In the genomic region with DNA sequence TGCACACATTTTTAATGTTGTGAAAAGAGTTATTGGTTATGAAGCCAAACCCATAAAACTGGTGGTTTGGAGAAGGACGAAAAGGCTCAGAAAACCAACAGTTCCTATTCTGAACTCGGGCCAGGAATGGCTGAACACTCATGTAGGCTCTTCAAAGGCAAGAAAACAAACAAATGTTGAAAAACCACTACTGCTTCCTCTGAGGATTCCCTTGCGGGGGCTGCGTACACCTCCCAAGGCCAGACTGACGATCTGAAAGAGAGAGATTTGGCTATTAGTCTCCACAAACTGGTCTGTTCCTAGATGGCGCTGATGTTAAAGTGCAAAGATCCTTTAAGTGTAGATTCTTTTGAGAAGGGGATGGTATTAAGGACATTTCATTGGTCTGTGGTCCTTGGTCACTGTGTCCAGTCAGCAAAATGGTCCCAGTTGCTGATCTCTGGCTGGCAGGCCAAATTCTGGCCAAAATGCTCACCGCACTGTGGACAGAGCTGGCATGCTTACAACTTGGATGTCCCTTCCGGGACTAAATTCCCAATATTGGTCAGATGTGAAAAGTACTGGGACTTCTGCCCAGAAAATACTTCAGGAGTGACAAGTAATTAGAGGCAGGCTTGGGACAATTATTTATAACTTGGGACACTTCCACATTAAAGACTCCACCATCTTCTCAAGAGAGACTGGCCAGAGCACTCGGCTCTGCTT, we compare ENCODE assay signal across 9 mouse cellular contexts. TPM values are rescaled to one million over a fixed set of nuclear protein-coding genes. Genes with fewer than 3 reads are reported as not detected.
A peak's percentile ranks its signal among the peaks of the same experiment; 100 is the strongest.
DNase-seq lines count a peak whose midpoint lies in the region; ATAC-seq and TF ChIP-seq lines count a peak whose summit lies in the region.
"Had no signal": no experiment of that assay in that cellular context is flagged by ENCODE, and none has a peak within 500 bp of the region (broad histone marks: within the 10 kb centered on the region; RNA-seq: fewer than 3 reads in every experiment).

No protein-coding gene starts in this region.

- ATAC-seq in lung, embryonic 16.5 days (ENCODE audit: low read depth) = peak; percentile 84
- ATAC-seq in megakaryocyte-erythroid progenitor cell, adult 5-6 weeks (replicated peaks; ENCODE audit: low FRiP score, low TSS enrichment, poor library complexity, severe bottlenecking) = no peak
- no peak for ATAC-seq in megakaryocyte, adult 5-6 weeks (ENCODE audit: poor library complexity, severe bottlenecking)

- no peaks in the 10 kb centered on the region for H3K27me3 ChIP-seq in heart, adult 2 months (ENCODE audit: control insufficient read depth, insufficient read depth, low read length)
- no peaks in the 10 kb centered on the region for H3K27me3 ChIP-seq in heart, embryonic 10.5 days (ENCODE audit: insufficient read depth, poor library complexity, severe bottlenecking)
- H3K27me3 ChIP-seq in lung, embryonic 16.5 days (ENCODE audit: control insufficient read depth, insufficient read depth, low read depth, low read length) = no peaks in the 10 kb centered on the region

- TF ChIP-seq POLR2A in heart, adult 2 months (IDR thresholded peaks at IDR 0.05; ENCODE audit: insufficient read depth, low read depth, low read length) = no peak

- TF ChIP-seq EP300 in heart, adult 2 months (IDR thresholded peaks at IDR 0.05; ENCODE audit: insufficient read depth, low read depth, low read length) = no peak

- peak overlapping the region; percentile 43 for H3K27ac ChIP-seq in heart, adult 2 months
- no peak overlapping the region for H3K27ac ChIP-seq in heart, embryonic 10.5 days
- H3K27ac ChIP-seq in lung, embryonic 16.5 days (ENCODE audit: low read length) = peak overlapping the region; percentile 82

- H3K4me3 ChIP-seq in heart, adult 2 months = no peak overlapping the region
- no peak overlapping the region for H3K4me3 ChIP-seq in heart, embryonic 10.5 days
- H3K4me3 ChIP-seq in lung, embryonic 16.5 days (ENCODE audit: low read length) = no peak overlapping the region

- H3K9me3 ChIP-seq in heart, embryonic 10.5 days = no peaks in the 10 kb centered on the region
- no peaks in the 10 kb centered on the region for H3K9me3 ChIP-seq in lung, embryonic 16.5 days (ENCODE audit: control insufficient read depth, low read length)

- no peak for TF ChIP-seq CTCF in heart, adult 2 months (IDR thresholded peaks at IDR 0.05)

- intact Hi-C loops in heart, adult 2 months (cut with DNase I) = no loop called here
- intact Hi-C loops in heart, postnatal 25 days (cut with DNase I) = no loop called here

- H3K4me1 ChIP-seq in heart, adult 2 months (ENCODE audit: control insufficient read depth, insufficient read depth, low read length) = peaks cover 5% of the 10 kb centered on the region
- no peaks in the 10 kb centered on the region for H3K4me1 ChIP-seq in heart, embryonic 10.5 days
- H3K4me1 ChIP-seq in lung, embryonic 16.5 days (replicated peaks; ENCODE audit: control insufficient read depth, insufficient read depth, low read length) = peaks cover 5% of the 10 kb centered on the region

- 44% methylated on average over 9 of the region's 9 CpGs for WGBS in heart, adult 2 months
- WGBS in heart, embryonic 10.5 days = 83% methylated on average over 9 of the region's 9 CpGs
- WGBS in lung, embryonic 16.5 days = 37% methylated on average over 9 of the region's 9 CpGs

- no peaks in the 10 kb centered on the region for H3K79me2 ChIP-seq in heart, adult 2 months (replicated peaks; ENCODE audit: control insufficient read depth, insufficient read depth, low read length)

- H3K9ac ChIP-seq in heart, adult 2 months (ENCODE audit: low read depth, low read length) = no peak overlapping the region
- H3K9ac ChIP-seq in lung, embryonic 16.5 days (ENCODE audit: low read length) = no peak overlapping the region

- H3K36me3 ChIP-seq in heart, adult 2 months (ENCODE audit: control insufficient read depth, insufficient read depth, low read length) = no peaks in the 10 kb centered on the region
- H3K36me3 ChIP-seq in heart, embryonic 10.5 days = no peaks in the 10 kb centered on the region
- H3K36me3 ChIP-seq in lung, embryonic 16.5 days (ENCODE audit: control insufficient read depth, insufficient read depth, low read length) = no peaks in the 10 kb centered on the region

- peak; percentile 37 to 58 for DNase-seq in heart, adult 2 months
- no peak for DNase-seq in heart, embryonic 10.5 days (ENCODE audit: low spot score)
- peak; percentile 25 to 52 for DNase-seq in adrenal gland, postnatal 36 days
- peak; percentile 14 for DNase-seq in heart, postnatal 25 days (ENCODE audit: low spot score)
- DNase-seq in urinary bladder, adult 18-20 months (ENCODE audit: low spot score in 2 of 2) = no peak
- DNase-seq: thymus, postnatal 36 days had no signal

- peak overlapping the region; percentile 6; the same call in 1 of the 2 replicates for H3K4me2 ChIP-seq in lung, embryonic 16.5 days (ENCODE audit: low read depth, low read length)

RNA-seq across cellular contexts. Expression of a gene that starts 37.4 kb away (rescaled TPM):
- not detected for total RNA-seq in heart, adult 2 months (2021)
- not detected in 2 replicates for polyA plus RNA-seq in heart, adult 2 months (2012; rRNA removed)
- 0.06 TPM in 1 of 2 replicates, not detected in the other for polyA plus RNA-seq in heart, embryonic 10.5 days (2016; fragmentation: Nextera tagmentation; extraction: Ambion mirVana)
- not detected for total RNA-seq in adrenal gland, postnatal 36 days (2021)
- not detected for total RNA-seq in heart, postnatal 25 days (2021)
- 0.55 and 4.7 TPM in 2 replicates for polyA plus RNA-seq in lung, embryonic 16.5 days (2015; fragmentation: Nextera tagmentation; extraction: Ambion mirVana)
- total RNA-seq in megakaryocyte-erythroid progenitor cell, adult 5-6 weeks (2014; fragmentation: Nextera tagmentation) = not detected in 2 replicates
- total RNA-seq in megakaryocyte-erythroid progenitor cell, adult 5-6 weeks (2017) = not detected in 2 replicates
- not detected in 2 replicates for total RNA-seq in megakaryocyte, adult 5-6 weeks (2015)
- not detected in 2 replicates for total RNA-seq in megakaryocyte, adult 5-6 weeks (2017)

RNA-seq across cellular contexts. Expression of a gene that starts 59.1 kb away (rescaled TPM):
- total RNA-seq in heart, adult 2 months (2021) = not detected
- 0.12 TPM in 1 of 2 replicates, not detected in the other for polyA plus RNA-seq in heart, adult 2 months (2012; rRNA removed)
- polyA plus RNA-seq in heart, embryonic 10.5 days (2016; fragmentation: Nextera tagmentation; extraction: Ambion mirVana) = not detected in 2 replicates
- total RNA-seq in adrenal gland, postnatal 36 days (2021) = not detected
- not detected for total RNA-seq in heart, postnatal 25 days (2021)
- 11.6 and 57.6 TPM in 2 replicates for polyA plus RNA-seq in lung, embryonic 16.5 days (2015; fragmentation: Nextera tagmentation; extraction: Ambion mirVana)
- not detected in 2 replicates for total RNA-seq in megakaryocyte-erythroid progenitor cell, adult 5-6 weeks (2014; fragmentation: Nextera tagmentation)
- total RNA-seq in megakaryocyte-erythroid progenitor cell, adult 5-6 weeks (2017) = 0.50 TPM in 1 of 2 replicates, not detected in the other
- 2.2 and 2.8 TPM in 2 replicates for total RNA-seq in megakaryocyte, adult 5-6 weeks (2015)
- total RNA-seq in megakaryocyte, adult 5-6 weeks (2017) = 2.6 and 3.0 TPM in 2 replicates

Comparison
In these comparisons a context has a peak if more than half of its experiments do, and no peak if none do; other contexts are left out.
1. DNase-seq: peak in heart, adult 2 months (2 of 2), adrenal gland, postnatal 36 days (2 of 2) and heart, postnatal 25 days (single experiment); none in heart, embryonic 10.5 days (single experiment) and urinary bladder, adult 18-20 months (0 of 2).